In genomic region chr2:75672561-75672960, GRCm38 (mm10) we compare ENCODE assay signal across 19 mouse cellular contexts. TPM values are rescaled to one million over a fixed set of nuclear protein-coding genes. Genes with fewer than 3 reads are reported as not detected.
DNase-seq lines count a peak whose midpoint lies in the region; ATAC-seq and TF ChIP-seq lines count a peak whose summit lies in the region.
"Had no signal": no experiment of that assay in that cellular context is flagged by ENCODE, and none has a peak within 500 bp of the region (broad histone marks: within the 10 kb centered on the region; RNA-seq: fewer than 3 reads in every experiment).

No protein-coding gene starts in this region.

- TF ChIP-seq CTCF in liver, adult 2 months (IDR thresholded peaks at IDR 0.05; ENCODE audit: low read depth, low read length) = no peak

- DNase-seq in liver, adult 2 months (ENCODE audit: extremely low read depth, low read depth, low spot score) = peak; percentile 14
- no peak for DNase-seq in liver
- peak; percentile 19 for DNase-seq in induced T-regulatory cell, adult 2 months (ENCODE audit: low read depth)
- no peak for DNase-seq in spleen, postnatal 14 days (ENCODE audit: low spot score in 2 of 2)
- DNase-seq in kidney, postnatal 14 days = no peak
- DNase-seq: adrenal gland, adult 8-10 months; adrenal gland, postnatal 25 days; cerebellum, adult 11-12 months; cerebellum, adult 9-10 months; cerebellum, postnatal 14 days; gastrocnemius, postnatal 25 days; heart, adult 2 months had no signal

- H3K79me2 ChIP-seq in liver, adult 2 months (ENCODE audit: control insufficient read depth, insufficient read depth, low read length) = no peaks in the 10 kb centered on the region

- H3K9ac ChIP-seq in liver, adult 2 months (ENCODE audit: low read depth, low read length) = no peak overlapping the region
- H3K9ac ChIP-seq: forebrain, embryonic 13.5 days; hindbrain, embryonic 12.5 days; hindbrain, embryonic 15.5 days had no signal

- H3K4me1 ChIP-seq in liver, adult 2 months (ENCODE audit: control insufficient read depth, insufficient read depth, low read length) = no peaks in the 10 kb centered on the region
- H3K4me1 ChIP-seq: forebrain, embryonic 10.5 days; forebrain, embryonic 13.5 days; hindbrain, embryonic 15.5 days had no signal

- no peak overlapping the region for H3K4me3 ChIP-seq in liver, adult 2 months (ENCODE audit: insufficient read depth, low read depth, low read length)
- H3K4me3 ChIP-seq: forebrain, embryonic 10.5 days; forebrain, embryonic 13.5 days; heart, adult 2 months; hindbrain, embryonic 12.5 days; hindbrain, embryonic 15.5 days had no signal

- WGBS in liver, adult 2 months = 75% methylated on average over 3 of the region's 3 CpGs

- H3K27ac ChIP-seq in liver, adult 2 months (replicated peaks; ENCODE audit: insufficient read depth, low read depth, low read length) = no peak overlapping the region
- H3K27ac ChIP-seq: forebrain, embryonic 10.5 days; forebrain, embryonic 13.5 days; heart, adult 2 months; hindbrain, embryonic 12.5 days; hindbrain, embryonic 15.5 days had no signal

- peaks cover 21% of the 10 kb centered on the region for H3K36me3 ChIP-seq in liver, adult 2 months (ENCODE audit: control insufficient read depth, insufficient read depth, low read length)
- H3K36me3 ChIP-seq: hindbrain, embryonic 12.5 days had no signal

- H3K27me3 ChIP-seq in liver, adult 2 months (ENCODE audit: control insufficient read depth, insufficient read depth, low read length) = no peaks in the 10 kb centered on the region
- H3K27me3 ChIP-seq: forebrain, embryonic 13.5 days; hindbrain, embryonic 12.5 days; hindbrain, embryonic 15.5 days had no signal

- peak; percentile 29; the same call in 1 of the 2 replicates for ATAC-seq in megakaryocyte-erythroid progenitor cell, adult 5-6 weeks (replicated peaks; ENCODE audit: low FRiP score, low TSS enrichment, poor library complexity, severe bottlenecking)
- ATAC-seq: activated CD4-positive, CD25-positive, alpha-beta regulatory T cell, adult 4 months; forebrain, embryonic 13.5 days; forebrain, embryonic 16.5 days had no signal

- TF ChIP-seq POLR2A in liver, adult 2 months (IDR thresholded peaks at IDR 0.05; ENCODE audit: extremely low read depth, insufficient read depth, low read length) = no peak

RNA-seq across cellular contexts. Expression of gene Hnrnpa3, which starts 13.5 kb away (rescaled TPM):
- total RNA-seq in liver, adult 2 months (2014; rRNA removed) = 44.2 and 45.5 TPM in 2 replicates
- polyA plus RNA-seq in liver, adult 2 months (2012; rRNA removed) = 13.9 and 14.1 TPM in 2 replicates
- total RNA-seq in megakaryocyte-erythroid progenitor cell, adult 5-6 weeks (2014; fragmentation: Nextera tagmentation) = 791 and 833 TPM in 2 replicates
- total RNA-seq in megakaryocyte-erythroid progenitor cell, adult 5-6 weeks (2017) = 389 and 460 TPM in 2 replicates

RNA-seq across cellular contexts. Expression of gene Nfe2l2, which starts 31.9 kb away (rescaled TPM):
- total RNA-seq in liver, adult 2 months (2014; rRNA removed) = 29.5 and 34.1 TPM in 2 replicates
- polyA plus RNA-seq in liver, adult 2 months (2012; rRNA removed) = 35.9 and 40.1 TPM in 2 replicates
- 127 and 136 TPM in 2 replicates for total RNA-seq in megakaryocyte-erythroid progenitor cell, adult 5-6 weeks (2014; fragmentation: Nextera tagmentation)
- total RNA-seq in megakaryocyte-erythroid progenitor cell, adult 5-6 weeks (2017) = 123 and 130 TPM in 2 replicates

Comparison
In these comparisons a context has a peak if more than half of its experiments do, and no peak if none do; other contexts are left out.
1. DNase-seq: peak in liver, adult 2 months (single experiment) and induced T-regulatory cell, adult 2 months (single experiment); none in liver (single experiment), spleen, postnatal 14 days (0 of 2) and kidney, postnatal 14 days (single experiment).